Mouse (Mus musculus): Measurements from ENCODE around the gene Bsg.

The Bsg gene

GRCm38 (mm10) chr10:79704065-79704969 is at the start of gene Bsg:
Gene Bsg (plus strand): TSS chr10:79704491.
- peak; percentile 98 for DNase-seq

GRCm38 (mm10) chr10:79654946-79655395 is 49.3 kb upstream of the Bsg start:
- no peak for DNase-seq

- DNase-seq = peak; percentile 45
Measured at GRCm38 (mm10) chr10:79658829-79659228, 45.5 kb upstream of the Bsg start.

- DNase-seq = no peak
Measured at GRCm38 (mm10) chr10:79660298-79660697, 44.0 kb upstream of the Bsg start.

- DNase-seq = no peak
Measured at GRCm38 (mm10) chr10:79661861-79662260, 42.4 kb upstream of the Bsg start.

GRCm38 (mm10) chr10:79664131-79664665 is 40.1 kb upstream of the Bsg start, which contains the start of gene Madcam1:
Gene Madcam1 (plus strand): TSS chr10:79664559.
- peak; percentile 77 for DNase-seq

GRCm38 (mm10) chr10:79665051-79665450 is 39.2 kb upstream of the Bsg start:
- no peak for DNase-seq

- DNase-seq = no peak
Measured at GRCm38 (mm10) chr10:79666493-79666892, 37.8 kb upstream of the Bsg start.

- DNase-seq = no peak
Measured at GRCm38 (mm10) chr10:79668076-79668475, 36.2 kb upstream of the Bsg start.

- peak; percentile 88 for DNase-seq
Measured at GRCm38 (mm10) chr10:79668771-79669575, 35.3 kb upstream of the Bsg start, which contains the start of gene Tpgs1. Gene Tpgs1 (plus strand): TSS chr10:79669369.

GRCm38 (mm10) chr10:79669576-79670057 is 34.7 kb upstream of the Bsg start:
- peak; percentile 81 for DNase-seq

- DNase-seq = no peak
Measured at GRCm38 (mm10) chr10:79670071-79670888, 34.0 kb upstream of the Bsg start.

GRCm38 (mm10) chr10:79671396-79672087 is 32.7 kb upstream of the Bsg start:
- DNase-seq = no peak

- no peak for DNase-seq
Measured at GRCm38 (mm10) chr10:79672088-79672455, 32.2 kb upstream of the Bsg start.

- no peak for DNase-seq
Measured at GRCm38 (mm10) chr10:79673054-79673453, 31.2 kb upstream of the Bsg start.

- DNase-seq = no peak
Measured at GRCm38 (mm10) chr10:79675346-79676035, 28.8 kb upstream of the Bsg start.

GRCm38 (mm10) chr10:79680606-79681495 is 23.4 kb upstream of the Bsg start:
- peak; percentile 8 for DNase-seq

- peak; percentile 99 for DNase-seq
Measured at GRCm38 (mm10) chr10:79681591-79682245, 22.6 kb upstream of the Bsg start, which contains the start of gene Cdc34. Gene Cdc34 (plus strand): TSS chr10:79682195.

GRCm38 (mm10) chr10:79682551-79682915 is 21.8 kb upstream of the Bsg start:
- DNase-seq = peak; percentile 39
